Mouse (Mus musculus) limb, embryonic 13.5 days (tissue): ENCODE data around the gene Nav2. TPM values are rescaled to one million over a fixed set of nuclear protein-coding genes. Genes with fewer than 3 reads are reported as not detected.
A peak's percentile ranks its signal among the peaks of the same experiment; 100 is the strongest.

ENCODE experiments used
- ATAC-seq: fragments of 200-750 bp; cut with Nextera tagmentation; 2 replicates; pipeline ENCODE4 v1.8.0; 2017; ENCODE audit warnings: low read depth, moderate number of reproducible peaks, moderate TSS enrichment; ENCODE audit not compliant: low FRiP score
- H3K27ac ChIP-seq: fragments of 300-500 bp; sonication (generic); 2 replicates; pipeline ENCODE4 v1.5.1; 2015; ENCODE audit warnings: inconsistent platforms, mild to moderate bottlenecking, moderate library complexity
- H3K27me3 ChIP-seq: fragments of 300-500 bp; sonication (generic); 2 replicates; pipeline ENCODE4 v1.6.1; 2015; ENCODE audit warnings: mild to moderate bottlenecking, inconsistent platforms
- H3K36me3 ChIP-seq: fragments of 300-500 bp; sonication (generic); 2 replicates; pipeline ENCODE4 v1.6.1; 2015; ENCODE audit warnings: inconsistent platforms, mild to moderate bottlenecking, moderate library complexity
- H3K4me1 ChIP-seq: fragments of 300-500 bp; sonication (generic); 2 replicates; pipeline ENCODE4 v1.6.1; 2015; ENCODE audit warnings: inconsistent platforms
- H3K4me2 ChIP-seq: fragments of 300-500 bp; sonication (generic); replicated peaks from 2 replicates; pipeline ENCODE4 v1.6.1; 2015; ENCODE audit warnings: inconsistent platforms, mild to moderate bottlenecking, moderate library complexity
- H3K4me3 ChIP-seq: fragments of 300-500 bp; sonication (generic); 2 replicates; pipeline ENCODE4 v1.5.1; 2015; ENCODE audit warnings: moderate library complexity, mild to moderate bottlenecking, inconsistent platforms
- H3K9ac ChIP-seq: fragments of 300-500 bp; sonication (generic); 2 replicates; pipeline ENCODE4 v1.6.1; 2015; ENCODE audit warnings: mild to moderate bottlenecking, inconsistent platforms
- H3K9me3 ChIP-seq: fragments of 300-500 bp; sonication (generic); 2 replicates; pipeline ENCODE4 v1.6.1; 2016; ENCODE audit warnings: inconsistent platforms
- WGBS: fragments of 180-500 bp; shearing (Covaris S2); methylation state at CpG from one replicate; pipeline ENCODE4 v1.1.7; 2015; 5-methylcytosine and 5-hydroxymethylcytosine counted together
- polyA plus RNA-seq: library from polyadenylated mRNA; unstranded; fragments of >200 nt; fragmentation: Nextera tagmentation; extraction: Ambion mirVana; gene quantifications from 2 replicates; pipeline ENCODE4 v1.2.1, GENCODE M21; 2015

Gene Nav2
- polyA plus RNA-seq, 1 experiment from 2014 or later: 17.4 TPM

DNA sequence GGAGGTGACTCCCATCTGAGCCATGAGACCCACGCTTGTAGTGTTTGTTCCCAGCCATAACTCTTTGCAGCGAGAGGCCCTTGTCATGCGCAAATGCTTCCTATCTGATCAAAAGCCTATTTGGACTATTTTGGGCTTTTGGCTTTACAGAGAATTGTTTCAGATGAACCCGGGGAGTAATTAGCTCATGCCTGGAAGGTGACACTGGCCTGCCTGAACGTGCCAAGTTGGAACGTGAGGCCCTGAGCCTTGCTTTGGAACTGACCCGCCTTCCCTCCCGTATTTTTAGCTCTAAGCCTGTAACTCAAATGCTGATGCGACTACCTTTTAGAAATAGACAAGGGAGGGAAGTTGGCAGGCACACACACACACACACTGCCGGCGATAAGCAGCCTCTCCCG, 649.7 kb downstream of the Nav2 start:
- peaks cover 9% of the 10 kb centered on the region for H3K36me3 ChIP-seq
- H3K4me1 ChIP-seq: peaks cover 64% of the 10 kb centered on the region
- H3K27ac ChIP-seq: no peak overlapping the region
- 80% methylated on average over 12 of the region's 12 CpGs for WGBS
- no peaks in the 10 kb centered on the region for H3K27me3 ChIP-seq
- H3K4me3 ChIP-seq: no peak overlapping the region
- ATAC-seq: no peak
- no peaks in the 10 kb centered on the region for H3K9me3 ChIP-seq
- no peak overlapping the region for H3K4me2 ChIP-seq
- H3K9ac ChIP-seq: no peak overlapping the region

DNA sequence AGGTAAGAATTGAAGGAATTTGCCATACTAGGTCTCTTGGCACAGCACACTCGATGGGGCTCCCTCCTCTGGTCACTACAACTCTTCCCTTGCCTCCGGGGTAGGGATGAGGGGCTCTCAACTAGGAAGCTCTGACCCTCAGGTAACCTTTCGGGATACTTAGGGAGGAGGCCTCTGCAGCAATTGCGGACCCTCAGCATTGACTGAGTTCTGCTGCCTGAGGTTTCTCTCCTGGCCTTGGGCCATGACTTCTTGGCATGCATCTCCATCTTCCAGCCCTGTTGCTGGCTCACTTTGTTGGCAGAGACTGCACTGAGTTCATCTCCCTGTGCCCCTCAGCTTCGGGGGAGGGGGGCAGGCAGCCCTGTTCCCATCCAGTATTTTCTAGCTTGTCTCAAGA, 650.4 kb downstream of the Nav2 start:
- ATAC-seq: peak; percentile 37; the same call in 1 of the 2 replicates
- WGBS: 74% methylated on average over 5 of the region's 5 CpGs
- H3K4me1 ChIP-seq: peaks cover 58% of the 10 kb centered on the region

DNA sequence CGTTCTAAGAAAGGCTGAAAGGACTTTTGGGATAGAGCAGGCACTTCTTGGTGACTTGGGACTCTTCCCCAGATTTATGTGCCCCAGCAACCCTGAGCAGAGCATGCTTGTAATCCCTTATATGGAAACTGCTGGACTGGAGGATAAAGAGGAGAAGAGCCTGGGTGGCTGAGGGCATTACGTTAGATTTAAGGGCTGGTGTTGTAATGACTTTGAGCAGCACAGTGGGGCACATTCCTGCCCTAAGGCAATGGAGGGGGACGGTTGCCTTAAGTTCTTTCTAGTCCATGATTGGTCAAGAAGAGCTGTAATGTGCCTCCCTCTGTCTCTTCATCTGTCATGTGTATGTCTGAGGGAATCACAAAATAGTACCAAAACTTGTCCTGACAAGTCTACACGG, 651.5 kb downstream of the Nav2 start:
- no peak overlapping the region for H3K4me3 ChIP-seq
- peaks cover 14% of the 10 kb centered on the region for H3K36me3 ChIP-seq
- no peaks in the 10 kb centered on the region for H3K27me3 ChIP-seq
- peak overlapping the region; percentile 28 for H3K4me2 ChIP-seq
- H3K9ac ChIP-seq: no peak overlapping the region
- no peaks in the 10 kb centered on the region for H3K9me3 ChIP-seq
- peaks cover 49% of the 10 kb centered on the region for H3K4me1 ChIP-seq
- WGBS: 52% methylated on average over 4 of the region's 4 CpGs
- no peak for ATAC-seq
- H3K27ac ChIP-seq: 0 out of 2 replicates have a peak overlapping the region, but pooled peaks have one; percentile 48

More for the DNA sequence above, 650.4 kb downstream of the Nav2 start:
- Histone ChIP-seq H3K9me3 (no peaks in the 10 kb centered on the region), H3K27ac (no peak overlapping the region), H3K27me3 (no peaks in the 10 kb centered on the region), H3K4me3 (no peak overlapping the region), H3K9ac (no peak overlapping the region; the same call in 1 of the 2 replicates), H3K36me3 (peaks cover 10% of the 10 kb centered on the region), H3K4me2 (peak overlapping the region; percentile 28)

DNA sequence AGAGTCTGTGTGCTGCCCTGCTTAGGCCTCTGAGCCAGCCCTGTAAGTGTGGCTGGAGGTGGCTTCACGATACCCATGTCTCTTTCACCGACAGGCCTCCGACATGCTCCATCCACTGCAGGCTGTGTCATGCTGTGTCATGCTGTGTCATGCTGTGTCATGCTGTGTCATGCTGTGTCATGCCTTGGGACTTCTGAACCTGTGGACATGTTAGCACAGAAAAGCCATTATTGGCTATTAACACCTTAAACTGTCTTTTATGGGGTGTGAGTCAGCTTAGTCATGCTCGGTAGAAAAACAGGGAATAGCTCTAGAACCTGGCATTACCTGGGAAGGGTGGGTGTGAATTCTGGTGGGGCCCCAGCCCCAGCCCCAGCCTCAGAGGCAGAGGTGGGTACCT, 653.9 kb downstream of the Nav2 start:
- H3K36me3 ChIP-seq: peaks cover 31% of the 10 kb centered on the region

DNA sequence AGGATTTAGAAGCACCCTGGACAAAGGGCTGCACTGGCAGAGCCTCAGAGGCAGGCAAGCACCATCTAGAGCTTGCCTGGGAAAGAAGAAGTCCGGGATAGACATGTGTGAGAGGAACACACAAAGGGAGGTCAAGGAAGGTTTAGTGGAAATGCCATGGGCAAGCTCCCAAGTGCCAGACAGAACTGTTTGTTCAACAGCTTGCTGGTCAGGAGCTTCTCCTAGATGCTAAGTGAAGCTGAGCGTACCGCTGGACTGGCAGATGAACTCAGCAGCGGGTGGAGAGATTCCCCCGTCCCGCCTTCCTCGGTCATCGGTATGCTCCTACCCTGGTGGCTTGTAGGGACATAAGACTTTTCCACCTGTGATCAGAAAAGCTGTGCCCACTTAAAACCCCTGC, 654.3 kb downstream of the Nav2 start:
- H3K4me1 ChIP-seq: peaks cover 42% of the 10 kb centered on the region
- peaks cover 33% of the 10 kb centered on the region for H3K36me3 ChIP-seq
- H3K9ac ChIP-seq: no peak overlapping the region
- no peak overlapping the region for H3K4me3 ChIP-seq
- H3K4me2 ChIP-seq: no peak overlapping the region
- no peak overlapping the region for H3K27ac ChIP-seq
- no peaks in the 10 kb centered on the region for H3K27me3 ChIP-seq
- no peak for ATAC-seq
- H3K9me3 ChIP-seq: no peaks in the 10 kb centered on the region
- 91% methylated on average over 8 of the region's 8 CpGs for WGBS

More for the DNA sequence above, 653.9 kb downstream of the Nav2 start:
- Histone ChIP-seq H3K4me3 (no peak overlapping the region), H3K27ac (no peak overlapping the region), H3K4me1 (peaks cover 47% of the 10 kb centered on the region), H3K9ac (no peak overlapping the region), H3K27me3 (no peaks in the 10 kb centered on the region), H3K4me2 (no peak overlapping the region), H3K9me3 (no peaks in the 10 kb centered on the region)
- no peak for ATAC-seq
- WGBS: 62% methylated on average over 4 of the region's 4 CpGs

DNA sequence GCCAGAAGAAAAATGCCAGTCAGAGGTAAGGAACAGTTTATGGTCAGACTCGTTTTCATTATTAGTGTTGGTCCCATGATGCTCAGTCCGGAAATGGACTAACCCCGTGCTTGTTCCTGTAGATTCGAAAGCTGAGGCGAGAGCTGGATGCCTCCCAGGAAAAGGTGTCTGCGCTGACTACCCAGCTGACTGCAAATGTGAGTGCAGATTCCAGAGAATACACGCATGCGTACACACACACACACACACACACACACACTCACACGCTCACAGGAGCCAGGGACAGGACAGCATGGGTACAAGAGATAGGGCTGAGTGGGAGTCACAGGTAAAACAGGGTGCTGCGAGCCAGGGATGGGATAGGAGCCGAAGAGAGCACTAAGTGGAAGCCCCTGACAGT, 656.6 kb downstream of the Nav2 start:
- Histone ChIP-seq H3K4me3 (no peak overlapping the region), H3K9ac (no peak overlapping the region), H3K4me2 (no peak overlapping the region), H3K36me3 (peaks cover 30% of the 10 kb centered on the region), H3K4me1 (peaks cover 20% of the 10 kb centered on the region), H3K9me3 (no peaks in the 10 kb centered on the region), H3K27me3 (no peaks in the 10 kb centered on the region), H3K27ac (no peak overlapping the region)
- no peak for ATAC-seq
- 82% methylated on average over 11 of the region's 11 CpGs for WGBS

DNA sequence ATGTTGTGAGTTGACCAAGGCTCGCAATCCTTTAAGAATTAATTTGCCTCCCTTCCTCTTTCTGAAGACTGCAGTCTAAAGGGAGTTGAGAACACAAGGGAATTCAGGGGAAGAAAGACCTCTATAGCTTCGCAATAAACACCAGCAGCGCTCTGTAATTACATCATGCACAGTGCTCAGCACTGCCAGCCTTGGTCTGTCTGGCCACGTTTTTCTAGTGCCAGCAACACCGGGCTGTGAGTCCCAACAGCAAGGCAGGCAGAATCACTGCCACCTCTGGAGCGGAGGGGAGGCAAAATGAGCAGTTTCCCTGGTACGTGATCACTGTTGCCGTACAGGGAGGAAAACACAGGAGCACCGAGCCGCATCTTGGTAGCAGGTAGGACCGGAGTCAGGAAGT, 657.3 kb downstream of the Nav2 start:
- H3K9me3 ChIP-seq: no peaks in the 10 kb centered on the region
- peaks cover 31% of the 10 kb centered on the region for H3K36me3 ChIP-seq
- no peak overlapping the region for H3K4me2 ChIP-seq
- H3K27ac ChIP-seq: no peak overlapping the region
- no peak overlapping the region for H3K9ac ChIP-seq
- no peak overlapping the region for H3K4me3 ChIP-seq
- WGBS: 79% methylated on average over 11 of the region's 11 CpGs
- H3K27me3 ChIP-seq: no peaks in the 10 kb centered on the region
- H3K4me1 ChIP-seq: peaks cover 20% of the 10 kb centered on the region
- no peak; the same call in 1 of the 2 replicates for ATAC-seq

DNA sequence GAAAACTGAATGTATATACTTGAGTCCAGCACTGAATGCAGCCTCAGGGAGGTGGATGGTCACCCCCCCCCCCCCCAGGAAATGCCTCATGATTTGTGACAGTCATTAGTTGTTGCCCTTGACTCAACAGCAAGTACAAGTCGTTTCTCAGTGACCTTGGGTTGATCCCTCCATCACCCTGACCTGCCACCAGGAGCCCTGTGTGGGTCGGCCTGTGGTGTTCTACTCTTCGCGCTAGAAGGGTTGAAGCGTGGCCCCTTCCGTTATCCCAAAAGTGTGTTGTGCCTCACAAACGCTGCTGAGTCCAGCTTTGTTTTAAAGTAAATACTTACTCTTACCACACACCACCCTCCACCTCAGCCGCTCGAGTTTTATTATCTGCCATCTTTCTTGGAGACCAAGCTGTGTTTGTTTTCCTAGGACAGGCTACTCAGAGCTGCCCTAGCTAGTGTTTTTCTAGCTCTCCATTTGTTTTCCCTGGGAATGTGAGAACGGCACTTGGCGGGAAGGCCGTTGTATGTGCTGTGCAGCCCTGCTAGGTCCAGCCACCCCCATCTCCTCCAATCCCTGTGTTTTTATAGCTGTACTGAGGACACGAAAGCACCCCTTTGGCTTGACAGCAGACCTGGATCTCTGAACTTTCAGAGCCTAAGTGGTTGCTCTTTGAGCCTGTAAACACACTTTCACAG, 659.0 kb downstream of the Nav2 start:
- H3K9me3 ChIP-seq: no peaks in the 10 kb centered on the region
- H3K27ac ChIP-seq: no peak overlapping the region
- no peak for ATAC-seq
- H3K4me2 ChIP-seq: no peak overlapping the region
- H3K4me3 ChIP-seq: no peak overlapping the region
- no peak overlapping the region for H3K9ac ChIP-seq
- H3K27me3 ChIP-seq: no peaks in the 10 kb centered on the region
- peaks cover 20% of the 10 kb centered on the region for H3K4me1 ChIP-seq
- H3K36me3 ChIP-seq: peaks cover 42% of the 10 kb centered on the region
- 55% methylated on average over 13 of the region's 13 CpGs for WGBS

DNA sequence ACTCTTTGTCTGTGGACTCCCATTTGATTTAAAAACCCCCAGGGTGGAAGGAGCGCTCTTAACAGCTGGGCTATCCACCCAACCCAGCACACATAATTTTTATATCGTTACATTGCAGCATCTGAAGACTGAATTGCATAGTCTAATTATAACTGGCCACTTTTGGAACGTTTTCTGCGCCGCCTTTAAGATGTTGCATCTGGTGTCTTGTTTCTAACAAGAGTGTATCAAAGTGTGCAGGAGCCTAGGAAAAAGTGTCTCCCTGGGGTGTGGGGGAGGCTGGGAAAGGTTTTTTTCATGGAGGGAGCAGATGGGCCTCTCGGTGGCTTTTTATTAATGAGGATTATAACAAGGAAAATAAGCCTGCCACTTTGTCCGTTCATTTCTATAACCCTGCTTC, 661.1 kb downstream of the Nav2 start:
- Histone ChIP-seq H3K27me3 (no peaks in the 10 kb centered on the region), H3K9ac (no peak overlapping the region), H3K9me3 (no peaks in the 10 kb centered on the region), H3K27ac (no peak overlapping the region), H3K4me3 (no peak overlapping the region), H3K4me1 (peaks cover 20% of the 10 kb centered on the region), H3K36me3 (peaks cover 42% of the 10 kb centered on the region), H3K4me2 (no peak overlapping the region)
- ATAC-seq: no peak
- WGBS: 72% methylated on average over 7 of the region's 7 CpGs

DNA sequence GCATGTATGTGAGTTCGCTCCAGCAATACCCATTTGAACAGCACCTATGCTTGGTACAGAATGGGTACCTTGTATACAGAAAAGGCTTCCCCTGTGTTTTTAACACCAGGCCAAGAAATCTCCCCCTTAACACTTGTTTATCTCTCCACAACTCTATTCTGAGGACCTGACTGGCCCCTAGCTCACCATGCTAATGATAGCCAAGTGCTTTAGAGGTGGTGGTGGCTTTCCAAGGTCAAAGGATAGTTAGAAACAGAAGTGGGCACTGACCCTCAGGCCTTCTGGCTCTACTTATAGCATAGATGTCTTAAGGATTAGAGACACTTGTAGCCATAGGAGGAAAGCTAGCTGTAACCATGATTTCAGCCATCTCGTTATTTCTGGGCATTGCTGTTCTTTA, 663.1 kb downstream of the Nav2 start:
- no peak for ATAC-seq
- peaks cover 52% of the 10 kb centered on the region for H3K36me3 ChIP-seq
- H3K27me3 ChIP-seq: no peaks in the 10 kb centered on the region
- H3K9me3 ChIP-seq: no peaks in the 10 kb centered on the region
- WGBS: 91% methylated on average over 2 of the region's 2 CpGs
- no peak overlapping the region for H3K9ac ChIP-seq
- peaks cover 4% of the 10 kb centered on the region for H3K4me1 ChIP-seq
- H3K4me3 ChIP-seq: no peak overlapping the region
- H3K27ac ChIP-seq: no peak overlapping the region
- H3K4me2 ChIP-seq: no peak overlapping the region

DNA sequence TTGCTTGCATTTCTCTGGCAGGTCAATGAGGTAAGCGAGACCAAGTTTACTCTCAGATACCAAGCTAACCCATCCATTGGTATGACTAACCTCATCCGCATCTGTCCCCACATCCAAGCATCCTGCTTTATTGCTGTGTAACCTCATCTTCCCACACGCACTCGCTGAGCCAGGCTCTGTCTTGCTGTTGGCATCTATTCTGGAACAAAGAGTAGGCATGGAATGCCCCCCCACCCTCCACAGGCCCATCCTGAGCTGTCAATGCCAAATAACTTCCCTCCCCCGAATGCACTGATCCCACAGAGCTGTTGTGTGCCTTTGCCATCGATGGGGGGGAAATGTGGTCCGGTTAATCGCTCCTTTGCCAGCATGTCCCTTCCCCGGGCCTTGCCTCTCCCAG, 666.7 kb downstream of the Nav2 start:
- H3K36me3 ChIP-seq: peaks cover 62% of the 10 kb centered on the region
- H3K9me3 ChIP-seq: no peaks in the 10 kb centered on the region
- no peak overlapping the region for H3K27ac ChIP-seq
- 90% methylated on average over 9 of the region's 9 CpGs for WGBS
- ATAC-seq: no peak
- no peak overlapping the region for H3K4me3 ChIP-seq
- no peaks in the 10 kb centered on the region for H3K27me3 ChIP-seq
- no peak overlapping the region for H3K9ac ChIP-seq
- no peaks in the 10 kb centered on the region for H3K4me1 ChIP-seq
- no peak overlapping the region for H3K4me2 ChIP-seq

DNA sequence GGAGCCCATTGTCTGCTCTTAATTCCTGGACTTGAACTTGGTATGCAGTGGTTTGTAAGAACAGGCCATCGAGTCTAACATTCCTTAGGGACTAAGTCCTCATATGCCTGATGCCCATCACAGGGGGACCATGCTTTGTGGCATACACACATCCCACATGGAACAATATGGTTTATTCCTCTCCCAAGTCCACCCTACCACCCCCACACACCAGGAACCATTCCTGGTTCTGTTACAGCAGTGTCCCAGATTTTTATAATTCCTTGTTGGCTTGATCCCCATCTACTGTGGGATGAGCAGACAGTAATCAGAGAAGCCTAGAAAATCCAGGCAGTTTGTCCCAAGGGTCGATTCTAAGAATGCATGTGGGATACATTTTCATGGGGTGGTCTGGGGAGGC, 668.6 kb downstream of the Nav2 start:
- no peak for ATAC-seq
- no peaks in the 10 kb centered on the region for H3K9me3 ChIP-seq
- H3K27ac ChIP-seq: no peak overlapping the region
- H3K4me2 ChIP-seq: no peak overlapping the region
- H3K9ac ChIP-seq: no peak overlapping the region
- no peaks in the 10 kb centered on the region for H3K4me1 ChIP-seq
- H3K27me3 ChIP-seq: no peaks in the 10 kb centered on the region
- no peak overlapping the region for H3K4me3 ChIP-seq
- 83% methylated on average over 2 of the region's 2 CpGs for WGBS
- peaks cover 69% of the 10 kb centered on the region for H3K36me3 ChIP-seq

DNA sequence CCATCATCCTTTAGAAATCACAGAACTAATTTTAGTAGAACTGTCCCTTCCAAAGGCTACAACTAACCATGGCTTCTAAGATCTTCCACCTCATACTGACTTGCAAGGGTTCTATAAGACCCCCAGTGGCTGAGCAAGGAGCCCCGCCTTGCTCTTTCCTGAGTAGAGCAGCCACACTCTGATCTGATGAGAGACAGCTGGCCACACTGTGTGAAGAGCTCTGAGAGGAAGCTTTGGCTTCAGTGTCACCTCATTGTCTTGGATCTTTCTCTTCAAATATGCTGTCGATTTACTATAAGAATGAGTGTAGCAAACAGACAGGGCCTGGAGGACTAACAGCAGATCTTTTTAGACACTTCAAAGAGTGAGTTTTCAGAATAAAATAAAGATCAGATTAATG, 673.4 kb downstream of the Nav2 start:
- Histone ChIP-seq H3K27ac (no peak overlapping the region), H3K4me2 (no peak overlapping the region), H3K9ac (no peak overlapping the region), H3K27me3 (no peaks in the 10 kb centered on the region), H3K36me3 (peaks cover 72% of the 10 kb centered on the region), H3K4me3 (no peak overlapping the region), H3K9me3 (no peaks in the 10 kb centered on the region), H3K4me1 (peaks cover 4% of the 10 kb centered on the region; the same call in 1 of the 2 replicates)
- 92% methylated on average over 2 of the region's 2 CpGs for WGBS
- no peak for ATAC-seq
